Mouse (Mus musculus): Measurements from ENCODE around the gene Eml1.

DNA sequence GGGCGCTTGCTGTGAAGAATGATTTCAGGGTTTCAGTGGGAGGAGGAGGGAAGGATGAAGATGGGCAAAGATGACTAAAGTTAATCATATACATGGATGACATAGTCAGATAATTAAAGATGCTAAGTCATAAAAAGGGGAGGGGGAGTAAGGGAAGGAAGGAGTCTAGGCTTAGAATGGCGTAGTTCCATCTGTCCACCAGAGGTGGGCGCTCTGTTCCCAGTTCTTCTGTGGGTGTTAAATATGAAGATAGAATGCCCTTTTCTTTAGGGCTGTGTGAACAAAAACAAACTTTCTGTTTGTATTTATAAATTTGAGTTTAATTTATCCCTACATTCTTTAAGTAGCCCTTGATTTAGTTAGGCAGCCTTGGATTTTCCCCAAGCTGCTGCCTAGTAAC is 192.5 kb downstream of the Eml1 start:
- TF ChIP-seq POLR2A (IDR thresholded peaks at IDR 0.05; ENCODE audit: borderline replicate concordance, low read depth, low read length) (no peak), CTCF (IDR thresholded peaks at IDR 0.05; ENCODE audit: low read depth, low read length) (no peak)
